Mouse (Mus musculus): ENCODE results near the gene Ppargc1a. TPM values are rescaled to one million over a fixed set of nuclear protein-coding genes. Genes with fewer than 3 reads are reported as not detected.

The Ppargc1a gene
- total RNA-seq, 2 experiments from 2014 or later: 120 to 159 TPM

DNA sequence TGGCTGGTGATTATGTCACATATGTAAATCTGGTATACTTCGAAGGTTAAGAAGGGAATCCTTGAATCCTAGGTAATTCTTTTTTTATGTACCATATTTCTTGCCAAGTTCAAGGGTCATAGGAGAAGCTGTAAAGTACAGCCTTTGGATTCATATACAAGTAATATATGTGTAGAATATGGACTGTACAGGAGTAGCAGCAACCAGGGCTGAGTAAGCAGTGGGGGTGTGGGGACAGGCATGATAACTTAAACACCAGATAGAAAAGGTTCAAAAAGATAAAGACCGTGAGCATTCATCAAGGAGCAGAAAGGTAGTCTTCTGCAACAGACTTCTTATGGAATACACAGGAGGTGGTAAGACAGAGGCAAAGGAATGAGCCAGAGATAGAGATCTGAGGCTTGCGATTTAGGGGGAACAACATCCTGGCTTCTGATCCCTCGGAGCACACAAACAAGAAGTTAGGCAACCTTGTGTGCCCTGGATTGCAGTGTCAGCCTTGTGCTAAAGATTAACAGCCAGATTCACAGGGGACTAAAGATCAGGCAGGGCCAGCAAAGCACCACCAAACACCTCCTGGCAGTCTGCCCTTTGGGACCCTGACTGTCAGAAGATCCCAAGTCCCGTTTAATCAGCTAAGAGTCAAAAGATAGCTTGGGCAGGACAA, 39.9 kb downstream of the Ppargc1a start:
- intact Hi-C loops (cut with DNase I): no loop called here
- DNase-seq: no peak

DNA sequence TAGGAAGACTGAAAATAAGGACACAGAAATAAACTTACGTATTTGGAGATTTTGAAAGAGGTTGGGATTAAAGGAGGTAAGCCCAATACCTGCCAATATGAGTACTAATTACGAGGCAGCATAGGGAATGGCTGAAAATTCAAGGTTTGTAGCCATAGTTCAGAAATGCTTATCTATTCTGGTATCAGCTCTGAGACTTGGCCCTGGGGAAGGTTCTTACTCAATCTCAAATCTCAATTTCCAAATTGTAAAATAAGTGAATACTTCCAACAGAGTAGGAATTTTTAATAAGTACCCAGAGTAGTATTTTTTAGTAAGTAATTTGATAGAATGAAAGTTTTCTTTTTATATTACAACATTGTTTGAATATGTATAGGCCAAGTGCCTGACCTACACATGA, 41.7 kb downstream of the Ppargc1a start:
- intact Hi-C loops (cut with DNase I): no loop called here

DNA sequence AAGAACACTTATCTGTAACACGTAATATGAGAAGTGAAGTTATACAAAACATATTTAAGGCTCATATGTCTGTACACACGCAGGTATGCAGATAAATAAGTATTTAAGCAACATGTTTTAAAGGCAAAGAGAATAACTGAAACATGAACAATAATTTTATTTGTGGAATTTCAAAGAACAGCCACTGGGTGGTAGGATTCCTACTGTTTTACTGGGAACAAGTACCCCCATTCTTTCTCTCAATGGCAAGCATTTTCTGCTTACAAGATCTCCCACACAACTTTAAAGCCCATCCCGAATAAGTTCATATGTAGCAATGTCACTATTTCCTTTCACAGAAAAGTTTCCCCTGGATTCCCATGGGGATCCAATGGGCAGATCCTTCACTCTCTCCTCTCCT, 46.7 kb downstream of the Ppargc1a start:
- intact Hi-C loops (cut with DNase I): no loop called here
- no peak for DNase-seq

More for the DNA sequence above, 41.7 kb downstream of the Ppargc1a start:
- DNase-seq: no peak

DNA sequence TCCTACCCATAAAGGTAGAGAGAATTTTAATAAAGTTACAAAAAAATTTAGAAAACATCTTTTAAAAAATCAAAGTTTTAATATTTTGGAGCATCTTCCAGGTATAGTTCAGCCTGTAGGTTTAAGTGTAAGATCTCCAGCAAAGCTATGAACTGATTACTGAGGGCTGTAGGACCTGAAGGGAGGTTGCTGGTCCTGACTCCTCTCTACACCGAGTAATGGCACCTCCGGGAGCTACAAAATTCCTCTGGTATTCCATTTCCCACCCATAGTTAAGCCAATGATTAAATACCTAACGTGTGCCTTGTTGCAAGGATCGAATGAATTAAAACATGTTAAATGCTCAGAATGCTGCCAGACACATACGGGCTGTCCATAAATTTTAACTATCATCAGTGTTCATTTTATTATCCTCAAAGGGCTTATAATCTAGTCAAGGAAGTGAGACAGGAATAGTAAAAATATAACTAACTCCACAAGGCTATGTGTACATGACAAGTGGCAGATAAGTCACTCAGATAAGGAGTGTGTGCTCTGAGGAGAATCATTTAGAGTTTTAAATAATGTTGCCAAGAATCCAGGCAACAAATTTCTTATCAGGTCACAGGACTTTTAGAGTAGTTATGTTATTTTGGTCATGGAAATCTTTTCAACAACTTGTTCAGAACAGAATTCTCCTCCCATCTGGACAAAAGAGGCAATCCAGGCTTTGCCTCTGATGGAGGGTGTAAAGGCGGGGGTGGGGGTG, 49.9 kb downstream of the Ppargc1a start:
- intact Hi-C loops (cut with DNase I): no loop called here
- DNase-seq: no peak

DNA sequence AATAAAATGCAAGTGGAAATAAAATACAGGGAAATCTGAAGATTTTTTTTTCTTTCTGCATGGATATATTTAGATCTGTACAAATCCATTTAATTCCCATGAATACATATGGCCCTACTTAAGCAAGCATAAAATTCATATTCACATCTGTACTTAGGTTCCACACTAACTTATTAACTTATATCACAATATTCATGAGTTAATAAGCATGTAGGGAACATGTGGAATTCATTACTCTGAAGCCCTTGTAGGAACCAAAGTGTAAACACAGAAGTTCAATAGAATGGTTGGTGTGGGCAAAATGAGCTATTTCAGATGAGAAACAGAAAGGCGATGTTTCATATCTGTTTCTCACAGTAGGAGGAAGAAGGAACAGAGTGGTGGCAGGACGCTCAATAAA, 62.9 kb downstream of the Ppargc1a start:
- DNase-seq: no peak
- intact Hi-C loops (cut with DNase I): no loop called here

DNA sequence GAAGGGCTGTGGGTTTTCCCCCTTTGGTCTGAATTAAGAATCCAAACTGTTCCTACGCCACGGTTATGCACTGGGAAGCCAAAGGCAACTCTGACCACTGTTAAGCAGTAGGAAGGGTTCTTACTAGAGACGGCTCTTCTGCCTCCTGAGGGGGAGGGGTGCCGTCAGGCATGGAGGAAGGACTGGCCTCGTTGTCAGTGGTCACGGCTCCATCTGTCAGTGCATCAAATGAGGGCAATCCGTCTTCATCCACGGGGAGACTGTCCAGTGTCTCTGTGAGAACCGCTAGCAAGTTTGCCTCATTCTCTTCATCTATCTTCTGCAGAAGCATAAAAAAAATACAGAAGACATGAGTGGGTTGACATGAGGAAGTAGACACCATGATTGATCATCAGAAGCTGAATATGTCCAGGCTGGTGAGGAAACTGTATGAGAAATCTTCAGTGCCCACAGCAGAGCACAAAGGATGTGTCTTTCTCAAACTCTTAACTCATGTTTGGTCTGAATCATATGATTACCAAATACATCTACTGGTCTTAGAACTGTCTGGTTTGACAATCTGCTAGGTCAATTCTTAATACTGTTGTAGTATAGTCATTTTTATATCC, 69.5 kb downstream of the Ppargc1a start:
- intact Hi-C loops (cut with DNase I): no loop called here
- DNase-seq: no peak

DNA sequence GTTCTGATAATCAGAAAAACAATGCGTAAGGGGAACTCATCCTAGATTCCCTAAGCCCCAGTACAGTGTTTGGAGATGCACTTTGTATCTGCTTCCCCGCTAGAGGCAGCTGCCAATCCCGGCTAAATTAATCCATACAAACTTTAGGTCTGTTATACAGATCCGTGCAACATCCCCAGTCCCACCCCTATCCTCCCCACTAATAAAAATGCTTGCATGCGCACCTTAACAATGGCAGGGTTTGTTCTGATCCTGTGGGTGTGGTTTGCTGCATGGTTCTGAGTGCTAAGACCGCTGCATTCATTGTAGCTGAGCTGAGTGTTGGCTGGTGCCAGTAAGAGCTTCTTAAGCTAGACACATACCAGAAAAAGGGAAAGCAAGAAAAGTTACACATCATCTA, 72.1 kb downstream of the Ppargc1a start:
- intact Hi-C loops (cut with DNase I): no loop called here

DNA sequence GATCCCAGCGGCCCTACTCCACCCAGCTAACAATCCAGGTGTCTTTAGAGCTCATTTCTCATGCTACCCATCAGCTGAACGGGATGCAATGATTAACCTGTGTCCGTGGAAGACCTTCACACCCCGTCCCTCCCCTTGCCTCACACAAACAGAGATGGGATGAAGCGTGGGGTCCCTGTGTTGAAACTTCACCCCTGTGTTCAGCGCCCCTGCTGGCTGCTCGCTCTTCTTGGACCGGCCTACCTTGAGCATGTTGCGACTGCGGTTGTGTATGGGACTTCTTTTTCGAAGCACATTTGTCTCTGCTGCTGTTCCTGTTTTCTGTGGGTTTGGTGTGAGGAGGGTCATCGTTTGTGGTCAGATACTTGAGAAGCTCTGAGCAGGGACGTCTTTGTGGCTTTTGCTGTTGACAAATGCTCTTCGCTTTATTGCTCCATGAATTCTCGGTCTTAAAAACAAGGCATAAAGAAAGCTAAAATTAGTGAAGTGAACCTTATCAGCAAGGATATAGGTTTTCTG, 73.1 kb downstream of the Ppargc1a start:
- DNase-seq: no peak
- intact Hi-C loops (cut with DNase I): no loop called here

More for the DNA sequence above, 72.1 kb downstream of the Ppargc1a start:
- DNase-seq: no peak

DNA sequence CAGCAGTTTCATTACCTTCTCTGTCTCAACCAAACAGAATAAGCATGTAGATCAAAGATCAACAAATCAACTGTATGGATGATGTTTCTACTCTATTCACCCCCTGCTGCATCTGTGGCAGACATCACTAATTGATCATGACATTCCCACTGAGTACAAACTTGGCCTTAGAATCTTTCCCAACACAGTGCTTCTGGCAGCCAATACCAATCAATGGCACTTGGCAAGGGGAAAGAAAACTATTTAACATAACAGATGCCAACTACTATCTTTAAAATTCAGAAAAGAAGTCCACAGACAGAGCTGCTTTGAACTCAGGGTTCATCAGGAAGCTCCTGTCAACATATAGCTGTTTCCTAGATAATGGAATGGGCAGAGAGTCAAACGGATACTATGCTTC, 83.8 kb downstream of the Ppargc1a start:
- intact Hi-C loops (cut with DNase I): no loop called here
- DNase-seq: no peak

DNA sequence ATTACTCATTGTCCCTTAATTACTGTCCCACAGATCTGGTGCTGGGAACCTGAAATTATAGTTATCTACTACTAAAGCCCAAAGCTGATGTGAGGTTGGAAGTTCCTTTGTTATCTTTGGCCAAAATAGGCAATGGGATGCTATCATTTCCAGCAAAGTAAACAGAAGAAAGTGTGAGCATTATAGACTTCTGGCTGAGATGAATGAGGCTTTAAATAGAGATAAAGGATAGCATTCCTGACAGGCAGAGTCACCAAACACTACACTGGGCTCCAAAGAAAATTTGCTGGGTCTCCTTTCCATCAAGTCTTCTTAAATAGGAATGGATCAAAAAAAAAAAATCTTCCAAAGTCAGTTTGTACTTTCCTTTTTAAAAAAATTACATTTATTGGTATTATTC, 87.7 kb downstream of the Ppargc1a start:
- intact Hi-C loops (cut with DNase I): no loop called here
- DNase-seq: no peak

DNA sequence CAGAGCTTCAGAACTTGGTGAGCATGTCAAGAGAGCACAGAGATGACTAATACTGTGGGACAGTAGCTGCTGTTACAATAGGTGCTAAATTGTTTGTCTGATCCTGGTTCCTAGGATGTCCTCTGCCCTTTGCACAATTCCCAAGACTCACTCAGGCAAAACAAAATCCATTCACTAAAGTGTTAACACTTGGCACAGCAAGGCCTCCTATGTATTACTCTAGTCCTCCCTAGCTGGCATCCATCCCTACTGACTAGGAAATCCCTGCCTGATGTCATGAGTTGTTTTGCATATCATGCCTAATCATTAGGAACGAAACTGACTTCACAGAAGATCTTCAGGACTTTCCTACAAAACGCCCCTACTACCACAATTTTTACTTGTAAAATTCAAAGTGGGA, 88.1 kb downstream of the Ppargc1a start:
- no peak for DNase-seq
- intact Hi-C loops (cut with DNase I): no loop called here

DNA sequence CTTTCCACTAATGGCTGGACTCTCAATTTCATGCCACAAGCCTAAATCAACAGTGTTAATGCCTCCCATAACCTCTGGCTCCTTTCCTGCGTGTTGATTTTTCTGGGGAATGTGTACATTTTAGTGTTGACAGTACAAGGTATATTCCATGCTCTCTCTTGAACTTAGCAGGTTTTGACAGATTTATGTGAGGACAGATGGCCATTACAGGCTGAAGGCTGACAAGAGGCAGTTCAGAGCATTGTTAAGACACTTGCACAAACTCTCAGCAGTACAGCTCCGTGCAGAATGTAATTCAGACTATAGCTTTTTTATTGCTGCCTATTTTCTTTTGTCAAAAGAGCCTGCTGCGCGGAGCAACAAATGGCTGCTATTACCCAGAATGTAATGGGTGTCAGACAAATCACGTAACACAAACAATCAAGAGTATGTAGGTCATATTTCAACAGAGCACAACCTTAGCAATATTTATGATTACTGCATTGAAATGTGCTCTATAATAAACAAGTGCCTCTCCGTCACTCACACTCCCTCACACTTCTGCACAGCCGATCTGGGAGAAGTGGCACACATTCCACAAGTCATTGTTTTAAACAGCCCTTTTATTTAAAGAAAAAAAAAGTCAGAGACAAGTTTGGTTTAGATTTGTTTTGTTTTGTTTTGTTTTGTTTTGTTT, 89.1 kb downstream of the Ppargc1a start:
- intact Hi-C loops (cut with DNase I): no loop called here
- DNase-seq: no peak

DNA sequence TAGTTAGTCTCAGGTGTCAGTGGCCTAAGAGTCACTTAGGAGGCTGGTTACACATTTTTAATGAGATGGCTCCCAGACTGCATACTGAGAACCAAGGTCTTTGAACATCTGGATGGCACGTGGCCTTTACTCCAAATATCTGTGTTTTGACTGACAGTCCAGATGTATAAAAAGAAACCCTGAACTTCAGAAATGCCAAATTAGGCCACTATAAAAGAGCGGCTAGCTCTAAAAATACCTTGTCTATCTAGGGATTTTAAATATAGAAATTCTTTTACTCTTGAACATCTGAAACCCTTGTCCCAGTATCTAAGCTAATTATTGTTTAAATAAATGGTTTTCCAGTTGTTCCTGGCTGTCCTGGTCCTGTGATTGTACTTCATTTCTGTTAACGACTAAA, 90.4 kb downstream of the Ppargc1a start:
- no peak for DNase-seq
- intact Hi-C loops (cut with DNase I): no loop called here

DNA sequence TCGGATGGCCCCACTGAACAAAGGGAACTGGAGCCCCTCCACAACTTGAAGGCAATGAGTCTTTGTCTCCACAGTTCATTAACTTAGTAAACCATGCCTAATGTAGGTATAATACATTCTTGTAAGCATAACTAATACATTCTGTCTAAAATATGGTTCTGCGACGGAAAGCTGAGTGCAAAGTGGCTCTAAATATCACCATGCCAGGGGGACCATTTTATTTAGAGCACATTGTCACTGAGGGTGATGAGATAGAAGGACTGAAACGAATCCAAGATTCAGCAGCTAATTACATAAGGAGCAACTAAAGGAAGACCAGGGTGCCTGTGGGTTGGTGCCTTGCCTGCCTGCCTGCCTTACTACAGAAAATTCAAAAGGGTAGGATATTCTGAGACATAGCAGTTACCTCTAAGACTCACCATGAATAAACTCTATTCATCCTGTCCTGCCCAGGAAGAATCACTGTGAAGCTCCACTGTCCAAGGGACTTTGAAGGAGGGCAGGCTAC, 92.4 kb downstream of the Ppargc1a start:
- intact Hi-C loops (cut with DNase I): no loop called here
- DNase-seq: no peak

DNA sequence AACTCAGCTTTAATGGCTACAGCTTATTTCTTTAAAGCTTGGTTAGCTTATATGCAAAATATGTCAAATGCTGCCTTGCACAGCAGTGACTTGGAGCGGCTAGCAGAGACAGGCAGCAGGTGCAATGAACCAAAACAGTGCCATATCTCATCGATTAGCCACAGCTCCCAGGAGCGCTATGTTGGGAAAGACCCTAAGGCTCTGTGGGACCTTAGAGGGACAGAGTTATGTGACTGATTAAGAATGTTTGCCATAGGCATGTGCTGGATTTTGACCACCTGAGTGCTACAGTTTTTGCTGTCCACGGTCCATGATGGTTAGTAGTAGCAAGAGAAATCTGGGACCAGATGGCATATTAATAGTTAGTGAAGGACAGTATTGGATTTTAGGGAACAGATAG, 95.9 kb downstream of the Ppargc1a start:
- DNase-seq: no peak
- intact Hi-C loops (cut with DNase I): no loop called here

DNA sequence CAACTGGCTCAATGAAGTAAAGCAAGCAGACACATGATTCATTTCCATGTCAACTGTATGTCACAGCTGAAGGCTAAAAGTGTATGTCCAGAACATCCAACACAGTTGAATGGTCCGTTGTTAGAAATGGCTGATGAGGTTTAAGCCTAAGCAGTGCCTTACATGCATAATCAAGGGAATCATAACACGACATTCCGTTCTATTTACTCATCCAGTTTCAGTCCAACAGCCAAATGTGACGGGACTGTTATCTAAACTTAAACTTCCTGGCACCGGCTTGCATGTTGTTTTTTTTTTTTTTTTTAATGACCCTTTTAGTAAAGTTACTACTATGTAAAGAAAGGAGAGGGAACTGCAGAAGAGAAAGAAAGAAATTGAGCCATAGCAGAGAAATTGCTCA, 101.5 kb downstream of the Ppargc1a start:
- intact Hi-C loops (cut with DNase I): no loop called here
- no peak for DNase-seq

DNA sequence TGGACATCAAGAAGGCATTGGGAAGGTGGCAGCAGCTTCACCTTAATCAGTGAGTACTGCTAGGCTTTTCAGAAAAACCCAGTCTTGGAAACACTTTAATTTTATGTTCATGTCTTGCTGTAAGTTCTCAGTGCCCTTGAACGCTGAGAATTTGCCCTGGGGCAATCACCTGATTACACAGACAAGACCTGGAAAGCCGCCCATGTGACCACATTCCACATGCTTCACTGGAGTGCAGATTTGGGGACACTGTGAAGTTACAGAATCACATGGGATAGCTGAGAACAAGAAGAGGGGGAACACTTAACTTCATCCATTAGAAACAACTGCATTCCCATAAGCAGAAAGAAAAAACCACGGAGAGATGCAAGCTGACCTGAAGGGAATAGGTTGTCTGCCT, 115.5 kb downstream of the Ppargc1a start:
- intact Hi-C loops (cut with DNase I): no loop called here
- DNase-seq: peak; percentile 14 to 52

DNA sequence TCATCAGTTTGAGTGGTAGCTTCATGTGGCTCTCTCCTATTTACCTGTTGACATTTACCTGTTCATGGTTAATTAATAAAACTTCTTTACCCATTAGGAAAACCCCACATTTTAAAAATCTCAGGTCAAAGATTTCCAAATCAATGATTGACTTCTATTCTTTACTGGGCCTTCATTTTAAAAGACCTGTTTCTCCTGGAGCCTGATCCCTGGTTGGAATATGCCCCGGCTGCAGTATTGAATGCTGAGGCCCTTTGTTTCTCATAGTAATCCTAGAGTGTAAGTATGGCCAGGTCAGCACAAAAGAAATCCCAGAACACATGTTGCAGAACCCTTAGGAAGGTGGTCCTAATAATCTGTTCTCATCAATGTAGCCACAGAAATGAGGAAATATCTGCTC, 119.9 kb downstream of the Ppargc1a start:
- intact Hi-C loops (cut with DNase I): no loop called here
- DNase-seq: no peak

DNA sequence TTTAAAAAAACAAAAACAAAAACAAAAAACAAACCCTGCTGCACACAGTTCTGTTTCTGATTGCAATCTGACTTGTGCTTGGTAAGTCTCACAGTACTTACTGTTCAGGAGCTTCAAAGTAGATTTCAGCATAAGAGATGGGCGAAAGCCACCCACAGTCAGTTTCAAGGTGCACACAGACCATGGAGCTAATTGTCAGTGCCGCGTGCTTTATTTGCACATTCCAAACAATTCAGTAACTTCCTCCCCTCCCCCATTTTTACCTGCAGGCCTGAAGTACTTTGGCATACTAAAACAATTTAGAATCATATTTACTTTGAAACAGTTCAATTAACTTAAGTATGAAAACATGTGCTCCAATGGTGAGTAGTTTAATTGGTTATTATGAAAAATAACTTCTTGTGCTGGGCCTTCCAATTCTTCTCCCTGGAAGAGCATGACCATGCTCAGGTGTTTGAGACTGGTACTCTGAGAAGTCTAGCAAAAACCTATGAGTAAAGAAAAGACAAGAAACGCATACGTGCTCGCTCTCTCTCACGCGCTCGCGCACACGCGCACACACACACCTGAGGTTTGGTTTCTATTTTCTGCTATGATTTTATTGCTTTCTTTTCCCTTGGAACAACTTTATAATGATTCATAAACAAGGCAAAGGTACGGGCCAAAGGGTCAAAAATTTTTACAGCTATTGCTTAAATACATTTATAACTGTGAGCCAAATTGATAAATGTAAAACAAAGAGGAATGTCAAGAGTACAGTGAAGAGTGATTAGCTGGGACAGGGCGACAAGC, 121.0 kb downstream of the Ppargc1a start:
- intact Hi-C loops (cut with DNase I): no loop called here
- no peak for DNase-seq

DNA sequence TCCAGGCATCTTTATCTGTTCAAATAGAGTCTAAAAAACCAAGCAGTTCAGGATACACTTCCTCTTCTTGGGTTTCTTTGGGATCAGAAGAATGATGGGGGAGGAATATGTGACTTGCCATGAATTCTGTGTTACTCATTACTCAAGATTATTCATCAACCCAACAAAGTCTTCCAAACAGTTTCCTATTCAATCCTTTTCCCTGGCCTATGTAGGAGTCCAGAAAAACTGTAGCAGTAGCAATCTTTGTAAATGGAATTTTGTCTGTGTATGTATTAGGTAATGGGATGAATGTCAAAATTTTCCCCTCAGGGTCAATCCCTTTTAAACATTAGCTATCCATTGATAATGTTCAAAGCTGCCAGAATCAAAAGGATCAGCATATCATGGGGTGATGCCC, 121.8 kb downstream of the Ppargc1a start:
- no peak for DNase-seq
- intact Hi-C loops (cut with DNase I): no loop called here
